Mouse (Mus musculus) effector memory CD4-positive, alpha-beta T cell, adult 7 months (primary cell): Measurements from ENCODE around the gene Rassf3. TPM values are rescaled to one million over a fixed set of nuclear protein-coding genes. Genes with fewer than 3 reads are reported as not detected.

Experiments
- polyA plus RNA-seq: library from polyadenylated mRNA; unstranded; fragments of 100-300 nt; shearing (Covaris generic); gene quantifications from one replicate; pipeline ENCODE4 v1.2.1, GENCODE M21; 2017

Gene Rassf3
- 31.8 TPM for polyA plus RNA-seq

GRCm38 (mm10) chr10:121476190-121476967 lies at the start of gene Rassf3:
TSS of gene Rassf3 (minus strand) at chr10:121476347.

GRCm38 (mm10) chr10:121364801-121365564 lies 111.2 kb downstream of the Rassf3 start, which contains the start of gene Gns:
TSS of gene Gns (plus strand) at chr10:121365090.

Other genes with a start within 250 kb of the Rassf3 start
- 6.1 TPM for gene Tbc1d30, start 125.1 kb downstream of the Rassf3 start, polyA plus RNA-seq
- gene Gns, start 111.3 kb downstream of the Rassf3 start, polyA plus RNA-seq: 20.8 TPM
- gene Tbk1, start 110.4 kb upstream of the Rassf3 start, polyA plus RNA-seq: 80.4 TPM
- 35.2 TPM for gene Xpot, start 150.0 kb upstream of the Rassf3 start, polyA plus RNA-seq
- gene D930020B18Rik, start 165.2 kb upstream of the Rassf3 start, polyA plus RNA-seq: 0.11 TPM